Mouse (Mus musculus): ENCODE measurements around the gene Ccni. TPM values are rescaled to one million over a fixed set of nuclear protein-coding genes. Genes with fewer than 3 reads are reported as not detected.

Ccni gene
- polyA plus RNA-seq, 1 experiment from 2014 or later, result 107 TPM

DNA sequence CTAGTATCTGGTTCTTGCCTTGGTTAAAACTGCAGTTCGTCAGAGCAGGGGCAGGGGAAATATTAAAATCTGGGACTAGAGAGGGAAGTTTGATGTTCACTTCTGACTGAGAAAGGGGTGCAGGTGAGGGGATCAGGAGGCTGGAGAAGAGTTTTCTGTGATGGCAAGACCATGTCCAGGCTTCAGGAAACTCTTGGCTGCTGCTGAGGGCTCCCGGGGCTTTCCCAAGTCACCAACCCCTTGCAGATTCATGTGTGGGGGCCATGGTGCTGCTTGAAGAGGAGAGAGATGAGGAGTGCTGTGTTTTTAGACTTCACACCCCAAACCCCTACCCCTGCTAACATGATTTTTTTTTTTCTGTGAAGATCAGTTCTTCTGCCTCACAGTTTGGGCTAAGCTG lies 28.3 kb upstream of the Ccni start:
- H3K9ac ChIP-seq (ENCODE audit: low read length), result no peak overlapping the region
- 67% methylated on average over 2 of the region's 2 CpGs for WGBS
- no peak overlapping the region for H3K27ac ChIP-seq (ENCODE audit: low read length)
- no peaks in the 10 kb centered on the region for H3K36me3 ChIP-seq (ENCODE audit: control insufficient read depth, insufficient read depth, low read length)
- no peaks in the 10 kb centered on the region for H3K4me1 ChIP-seq (replicated peaks; ENCODE audit: control insufficient read depth, insufficient read depth, low read length)
- H3K4me2 ChIP-seq (ENCODE audit: low read depth, low read length), result no peak overlapping the region
- H3K4me3 ChIP-seq (ENCODE audit: low read length), result no peak overlapping the region
- no peak for ATAC-seq (ENCODE audit: low read depth)
- no peaks in the 10 kb centered on the region for H3K27me3 ChIP-seq (ENCODE audit: control insufficient read depth, insufficient read depth, low read depth, low read length)
- H3K9me3 ChIP-seq (ENCODE audit: control insufficient read depth, low read length), result no peaks in the 10 kb centered on the region

DNA sequence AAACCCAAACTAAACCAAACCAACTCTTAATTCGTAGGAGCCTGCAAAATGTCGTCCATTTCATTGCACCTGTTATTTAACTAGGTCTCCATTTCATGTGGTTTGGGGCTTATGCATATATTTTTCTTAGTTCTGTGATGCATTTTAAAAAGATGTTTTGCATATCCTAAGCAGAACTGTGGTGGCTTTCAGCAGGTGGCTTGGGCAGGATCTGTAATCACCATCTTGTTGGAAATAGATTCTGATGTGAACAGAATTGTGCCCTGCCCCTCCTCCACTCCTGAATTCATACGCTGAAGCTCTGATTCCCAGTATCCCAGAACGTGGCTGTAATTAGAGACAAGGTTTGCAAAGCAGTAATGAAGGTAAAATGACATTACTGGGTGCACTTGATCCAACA lies 27.8 kb upstream of the Ccni start:
- Histone ChIP-seq H3K4me1 (replicated peaks; ENCODE audit: control insufficient read depth, insufficient read depth, low read length) (no peaks in the 10 kb centered on the region), H3K27me3 (ENCODE audit: control insufficient read depth, insufficient read depth, low read depth, low read length) (no peaks in the 10 kb centered on the region), H3K4me3 (ENCODE audit: low read length) (no peak overlapping the region), H3K36me3 (ENCODE audit: control insufficient read depth, insufficient read depth, low read length) (no peaks in the 10 kb centered on the region), H3K9me3 (ENCODE audit: control insufficient read depth, low read length) (no peaks in the 10 kb centered on the region), H3K4me2 (ENCODE audit: low read depth, low read length) (no peak overlapping the region), H3K9ac (ENCODE audit: low read length) (no peak overlapping the region), H3K27ac (ENCODE audit: low read length) (no peak overlapping the region)
- no peak for ATAC-seq (ENCODE audit: low read depth)
- 70% methylated on average over 4 of the region's 4 CpGs for WGBS

DNA sequence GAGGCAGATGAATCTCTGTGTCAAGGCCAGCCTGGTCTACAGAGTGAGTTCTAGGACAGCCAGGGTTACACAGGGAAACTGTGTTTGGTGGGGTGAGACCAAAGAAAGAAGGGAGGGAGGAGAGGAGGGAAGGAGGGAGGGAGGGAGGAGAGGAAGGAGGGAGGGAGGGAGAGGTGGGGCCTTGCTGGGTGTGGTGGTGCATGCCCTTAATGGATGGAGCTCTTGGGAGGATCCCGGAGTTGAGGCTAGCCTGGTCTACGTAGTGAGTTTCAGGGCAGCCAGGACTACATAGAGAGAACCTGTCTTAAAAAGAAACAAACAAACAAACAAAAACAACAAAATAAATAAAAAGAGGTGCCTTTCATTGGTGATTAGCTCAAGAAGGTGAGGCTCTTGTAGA lies 26.5 kb upstream of the Ccni start:
- H3K36me3 ChIP-seq (ENCODE audit: control insufficient read depth, insufficient read depth, low read length), result no peaks in the 10 kb centered on the region
- WGBS, result 89% methylated on average over 2 of the region's 2 CpGs
- no peak overlapping the region for H3K4me3 ChIP-seq (ENCODE audit: low read length)
- H3K9ac ChIP-seq (ENCODE audit: low read length), result no peak overlapping the region
- H3K9me3 ChIP-seq (ENCODE audit: control insufficient read depth, low read length), result no peaks in the 10 kb centered on the region
- H3K27me3 ChIP-seq (ENCODE audit: control insufficient read depth, insufficient read depth, low read depth, low read length), result no peaks in the 10 kb centered on the region
- no peak overlapping the region for H3K4me2 ChIP-seq (ENCODE audit: low read depth, low read length)
- H3K4me1 ChIP-seq (replicated peaks; ENCODE audit: control insufficient read depth, insufficient read depth, low read length), result no peaks in the 10 kb centered on the region
- no peak for ATAC-seq (ENCODE audit: low read depth)
- H3K27ac ChIP-seq (ENCODE audit: low read length), result no peak overlapping the region

DNA sequence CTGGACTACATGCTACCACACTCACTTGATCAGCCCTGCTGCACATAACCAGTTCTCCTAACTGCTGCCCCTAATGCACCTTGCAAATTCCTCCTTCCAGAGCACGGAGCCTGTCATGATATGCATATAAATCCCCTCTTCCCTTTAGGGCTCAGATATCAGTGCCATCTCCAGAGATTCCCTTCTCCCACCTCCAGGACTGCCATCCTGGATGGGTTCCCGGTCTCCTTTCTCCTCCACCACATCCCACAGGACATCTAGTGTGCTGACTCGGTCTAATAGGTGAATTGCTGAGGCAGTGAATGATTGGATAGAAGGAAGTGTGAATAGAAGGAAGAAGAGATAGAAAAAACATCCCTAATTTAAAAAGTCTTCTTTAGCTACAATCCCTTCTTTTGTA lies 25.4 kb upstream of the Ccni start:
- H3K27me3 ChIP-seq (ENCODE audit: control insufficient read depth, insufficient read depth, low read depth, low read length), result no peaks in the 10 kb centered on the region
- no peaks in the 10 kb centered on the region for H3K36me3 ChIP-seq (ENCODE audit: control insufficient read depth, insufficient read depth, low read length)
- no peaks in the 10 kb centered on the region for H3K4me1 ChIP-seq (replicated peaks; ENCODE audit: control insufficient read depth, insufficient read depth, low read length)
- no peak for ATAC-seq (ENCODE audit: low read depth)
- no peaks in the 10 kb centered on the region for H3K9me3 ChIP-seq (ENCODE audit: control insufficient read depth, low read length)
- no peak overlapping the region for H3K9ac ChIP-seq (ENCODE audit: low read length)
- WGBS, result 65% methylated on average over 3 of the region's 3 CpGs
- H3K4me3 ChIP-seq (ENCODE audit: low read length), result no peak overlapping the region
- H3K27ac ChIP-seq (ENCODE audit: low read length), result no peak overlapping the region
- H3K4me2 ChIP-seq (ENCODE audit: low read depth, low read length), result no peak overlapping the region

DNA sequence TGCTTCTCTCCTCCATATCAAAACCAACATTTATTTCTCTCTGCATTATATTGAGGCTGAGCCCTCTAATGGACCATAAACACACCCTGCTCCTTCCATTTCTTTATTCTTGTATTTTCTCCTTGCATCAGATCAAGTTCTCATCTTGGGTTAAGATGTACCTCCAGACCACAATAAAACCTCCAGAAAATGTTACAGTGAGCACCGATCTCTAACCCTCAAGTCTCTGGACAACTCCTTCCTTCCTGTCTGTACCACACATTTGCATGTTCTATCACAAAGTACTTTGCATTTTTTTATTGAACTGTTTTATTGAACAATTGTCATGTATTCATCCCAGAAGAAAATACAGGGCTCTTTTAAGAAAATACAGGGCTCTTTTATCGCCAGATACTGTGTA lies 23.2 kb upstream of the Ccni start:
- Histone ChIP-seq H3K27me3 (ENCODE audit: control insufficient read depth, insufficient read depth, low read depth, low read length) (no peaks in the 10 kb centered on the region), H3K9ac (ENCODE audit: low read length) (no peak overlapping the region), H3K4me2 (ENCODE audit: low read depth, low read length) (no peak overlapping the region), H3K4me3 (ENCODE audit: low read length) (no peak overlapping the region), H3K9me3 (ENCODE audit: control insufficient read depth, low read length) (no peaks in the 10 kb centered on the region), H3K27ac (ENCODE audit: low read length) (no peak overlapping the region), H3K36me3 (ENCODE audit: control insufficient read depth, insufficient read depth, low read length) (no peaks in the 10 kb centered on the region), H3K4me1 (replicated peaks; ENCODE audit: control insufficient read depth, insufficient read depth, low read length) (no peaks in the 10 kb centered on the region)
- 81% methylated on average over 2 of the region's 2 CpGs for WGBS
- no peak for ATAC-seq (ENCODE audit: low read depth)

DNA sequence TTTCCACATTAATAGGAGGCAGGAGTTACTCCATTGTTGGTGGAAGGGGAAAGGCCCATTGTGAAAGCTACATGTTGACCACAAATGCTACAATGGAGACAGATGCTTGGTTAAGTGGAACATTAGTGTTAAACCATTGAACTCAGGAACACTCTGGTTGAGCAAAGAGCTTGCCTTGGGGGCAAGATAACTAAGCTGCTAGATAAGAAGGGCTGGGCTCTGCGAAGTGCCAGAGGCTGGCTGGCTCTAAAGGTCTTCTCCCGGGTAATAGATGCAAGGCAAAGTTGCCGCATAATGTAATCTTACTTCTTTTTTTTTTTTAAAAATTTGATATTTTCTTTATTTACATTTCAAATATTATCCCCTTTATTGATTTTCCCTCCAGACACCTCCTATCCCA lies 20.9 kb upstream of the Ccni start:
- H3K9ac ChIP-seq (ENCODE audit: low read length), result no peak overlapping the region
- H3K4me1 ChIP-seq (replicated peaks; ENCODE audit: control insufficient read depth, insufficient read depth, low read length), result no peaks in the 10 kb centered on the region
- WGBS, result 81% methylated on average over 3 of the region's 3 CpGs
- H3K4me2 ChIP-seq (ENCODE audit: low read depth, low read length), result no peak overlapping the region
- no peaks in the 10 kb centered on the region for H3K27me3 ChIP-seq (ENCODE audit: control insufficient read depth, insufficient read depth, low read depth, low read length)
- no peaks in the 10 kb centered on the region for H3K36me3 ChIP-seq (ENCODE audit: control insufficient read depth, insufficient read depth, low read length)
- no peak overlapping the region for H3K27ac ChIP-seq (ENCODE audit: low read length)
- H3K9me3 ChIP-seq (ENCODE audit: control insufficient read depth, low read length), result no peaks in the 10 kb centered on the region
- ATAC-seq (ENCODE audit: low read depth), result no peak
- no peak overlapping the region for H3K4me3 ChIP-seq (ENCODE audit: low read length)

DNA sequence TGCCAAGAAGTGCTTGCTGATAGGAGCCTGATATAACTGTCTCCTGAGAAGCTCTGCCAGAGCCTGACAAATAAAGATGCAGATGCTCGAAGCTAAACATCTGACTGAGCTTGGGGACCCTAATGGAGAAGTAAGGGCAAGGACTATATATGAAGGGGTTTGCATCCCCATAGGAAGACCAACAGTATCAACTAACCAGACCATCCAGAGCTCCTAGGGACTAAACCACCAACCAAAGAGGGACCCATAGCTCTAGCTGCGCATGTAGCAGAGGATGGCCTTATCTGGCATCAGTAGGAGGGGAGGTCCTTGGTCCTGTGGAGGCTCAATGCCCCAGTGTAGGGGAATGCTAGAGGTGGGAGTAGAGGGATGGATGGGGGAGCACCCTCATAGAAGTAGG lies 18.3 kb upstream of the Ccni start:
- WGBS, result 63% methylated on average over 2 of the region's 2 CpGs

DNA sequence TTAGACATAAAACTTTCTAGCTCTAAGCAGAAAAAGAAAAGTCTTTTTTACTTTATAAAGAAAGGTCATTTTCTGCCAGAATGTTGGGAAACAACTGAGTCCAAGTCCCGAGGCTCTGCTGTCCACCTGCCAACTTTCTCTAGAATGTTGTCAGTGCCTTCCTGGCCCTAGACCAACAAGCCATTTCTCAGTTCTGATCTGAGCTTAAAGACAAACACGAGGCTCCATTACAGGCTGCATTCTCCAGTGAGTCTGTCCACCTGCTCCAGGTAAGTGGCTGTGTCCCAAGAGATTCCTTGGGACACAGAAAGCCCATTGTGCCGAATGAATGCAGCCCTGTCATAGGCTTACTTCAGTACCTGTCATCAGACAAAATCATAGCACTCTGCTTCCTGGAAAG lies 15.4 kb upstream of the Ccni start:
- 29% methylated on average over 3 of the region's 3 CpGs for WGBS
- Histone ChIP-seq H3K36me3 (ENCODE audit: control insufficient read depth, insufficient read depth, low read length) (no peaks in the 10 kb centered on the region), H3K4me2 (ENCODE audit: low read depth, low read length) (no peak overlapping the region), H3K9ac (ENCODE audit: low read length) (no peak overlapping the region), H3K27ac (ENCODE audit: low read length) (peak overlapping the region; percentile 73), H3K9me3 (ENCODE audit: control insufficient read depth, low read length) (no peaks in the 10 kb centered on the region), H3K27me3 (ENCODE audit: control insufficient read depth, insufficient read depth, low read depth, low read length) (no peaks in the 10 kb centered on the region), H3K4me1 (replicated peaks; ENCODE audit: control insufficient read depth, insufficient read depth, low read length) (peaks cover 3% of the 10 kb centered on the region), H3K4me3 (ENCODE audit: low read length) (no peak overlapping the region)
- peak; percentile 83 for ATAC-seq (ENCODE audit: low read depth)

More for the DNA sequence above, 18.3 kb upstream of the Ccni start:
- Histone ChIP-seq H3K27me3 (ENCODE audit: control insufficient read depth, insufficient read depth, low read depth, low read length) (no peaks in the 10 kb centered on the region), H3K4me1 (replicated peaks; ENCODE audit: control insufficient read depth, insufficient read depth, low read length) (peaks cover 3% of the 10 kb centered on the region), H3K4me2 (ENCODE audit: low read depth, low read length) (no peak overlapping the region), H3K4me3 (ENCODE audit: low read length) (no peak overlapping the region), H3K9me3 (ENCODE audit: control insufficient read depth, low read length) (no peaks in the 10 kb centered on the region), H3K9ac (ENCODE audit: low read length) (no peak overlapping the region), H3K36me3 (ENCODE audit: control insufficient read depth, insufficient read depth, low read length) (no peaks in the 10 kb centered on the region), H3K27ac (ENCODE audit: low read length) (no peak overlapping the region)
- no peak for ATAC-seq (ENCODE audit: low read depth)

DNA sequence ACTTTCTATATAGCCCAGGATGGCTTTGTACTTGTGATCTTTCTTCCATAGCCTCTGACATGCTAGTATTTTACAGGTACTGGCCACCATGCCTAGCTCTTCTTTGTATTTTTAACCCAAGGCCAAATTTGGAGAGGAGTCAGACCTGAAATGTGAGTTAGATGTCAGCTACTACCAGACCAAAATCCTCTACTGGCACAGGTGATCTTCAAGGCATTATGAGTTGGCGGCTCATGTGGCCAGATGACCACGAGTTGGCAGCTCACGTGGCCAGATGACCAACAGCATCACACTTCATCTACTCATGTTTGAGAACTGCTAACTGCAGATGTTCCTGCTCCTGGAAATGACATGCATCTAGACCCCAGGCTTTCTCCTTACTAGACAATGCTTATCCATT lies 12.1 kb upstream of the Ccni start:
- 82% methylated on average over 3 of the region's 3 CpGs for WGBS
- Histone ChIP-seq H3K4me2 (ENCODE audit: low read depth, low read length) (no peak overlapping the region), H3K9me3 (ENCODE audit: control insufficient read depth, low read length) (no peaks in the 10 kb centered on the region), H3K4me3 (ENCODE audit: low read length) (no peak overlapping the region), H3K9ac (ENCODE audit: low read length) (no peak overlapping the region), H3K4me1 (replicated peaks; ENCODE audit: control insufficient read depth, insufficient read depth, low read length) (peaks cover 5% of the 10 kb centered on the region), H3K36me3 (ENCODE audit: control insufficient read depth, insufficient read depth, low read length) (no peaks in the 10 kb centered on the region), H3K27ac (ENCODE audit: low read length) (no peak overlapping the region), H3K27me3 (ENCODE audit: control insufficient read depth, insufficient read depth, low read depth, low read length) (no peaks in the 10 kb centered on the region)
- no peak for ATAC-seq (ENCODE audit: low read depth)

DNA sequence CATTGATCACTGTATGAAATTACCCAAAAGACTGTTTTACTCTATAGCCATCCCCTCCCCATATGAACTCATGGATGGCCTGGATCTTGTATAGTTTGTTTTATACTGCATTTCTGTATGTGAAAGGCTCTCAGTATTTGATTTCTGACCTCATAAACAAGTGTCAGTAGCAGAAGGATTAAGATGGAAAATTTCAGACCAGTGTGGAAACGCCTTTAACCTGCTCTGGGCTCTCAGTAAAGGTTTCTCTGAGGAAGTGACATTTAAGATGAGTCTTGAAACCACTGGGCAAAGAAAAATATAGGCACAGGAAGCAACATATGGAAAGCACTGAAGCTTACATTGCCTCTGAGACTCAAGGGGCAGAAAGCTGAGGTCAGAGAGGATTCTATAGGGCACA lies 1.3 kb upstream of the Ccni start:
- H3K27ac ChIP-seq (ENCODE audit: low read length), result peak overlapping the region; percentile 97
- H3K4me1 ChIP-seq (replicated peaks; ENCODE audit: control insufficient read depth, insufficient read depth, low read length), result peaks cover 10% of the 10 kb centered on the region
- no peak overlapping the region for H3K9ac ChIP-seq (ENCODE audit: low read length)
- no peak overlapping the region for H3K4me3 ChIP-seq (ENCODE audit: low read length)
- no peaks in the 10 kb centered on the region for H3K9me3 ChIP-seq (ENCODE audit: control insufficient read depth, low read length)
- peak overlapping the region; percentile 63; the same call in 1 of the 2 replicates for H3K4me2 ChIP-seq (ENCODE audit: low read depth, low read length)
- WGBS, result 58% methylated on average over 1 of the region's 1 CpGs
- no peak for ATAC-seq (ENCODE audit: low read depth)
- H3K27me3 ChIP-seq (ENCODE audit: control insufficient read depth, insufficient read depth, low read depth, low read length), result no peaks in the 10 kb centered on the region
- H3K36me3 ChIP-seq (ENCODE audit: control insufficient read depth, insufficient read depth, low read length), result no peaks in the 10 kb centered on the region
